Mouse (Mus musculus) liver, embryonic 14.5 days (tissue): ENCODE results near the gene Pnmal1. TPM values are rescaled to one million over a fixed set of nuclear protein-coding genes. Genes with fewer than 3 reads are reported as not detected.

Experiments used
- ATAC-seq: fragments of 200-750 bp; cut with Nextera tagmentation; 2 replicates; pipeline ENCODE4 v1.8.0; 2017; ENCODE audit warnings: moderate number of reproducible peaks, mild to moderate bottlenecking, moderate library complexity; ENCODE audit not compliant: insufficient read depth
- DNase-seq, 3 experiments: peaks; one replicate each; pipeline ENCODE4 v3.0.0-alpha.2; 2012 to 2013; ENCODE audit warnings: low read depth in 3 of 3, low spot score in 3 of 3
- H3K27ac ChIP-seq: fragments of 300-500 bp; sonication (generic); 2 replicates; pipeline ENCODE4 v1.5.1; 2014; ENCODE audit warnings: moderate library complexity, mild to moderate bottlenecking, control low read depth, inconsistent platforms
- H3K27me3 ChIP-seq: fragments of 300-500 bp; sonication (generic); 2 replicates; pipeline ENCODE4 v1.6.1; 2014; ENCODE audit warnings: mild to moderate bottlenecking, low read length, moderate library complexity; ENCODE audit not compliant: control insufficient read depth, insufficient read depth
- H3K36me3 ChIP-seq: fragments of 300-500 bp; sonication (generic); replicated peaks from 2 replicates; pipeline ENCODE4 v1.6.1; 2014; ENCODE audit warnings: low read depth; ENCODE audit not compliant: control insufficient read depth, insufficient read depth
- H3K4me1 ChIP-seq, 2 experiments: fragments of 200-500 bp in 1 of 2; fragments of 300-500 bp in 1 of 2; sonication (generic) in 1 of 2; replicated peaks; 2 replicates each; pipeline ENCODE4 v1.6.1; 2012 to 2014; ENCODE audit warnings: antibody characterized with exemption in 1 of 2, inconsistent platforms in 1 of 2, low read length in 1 of 2; ENCODE audit not compliant: control insufficient read depth in 2 of 2, insufficient read depth in 2 of 2
- H3K4me2 ChIP-seq: fragments of 300-500 bp; sonication (generic); 2 replicates; pipeline ENCODE4 v1.6.1; 2014; ENCODE audit warnings: low read depth, mild to moderate bottlenecking, control low read depth, moderate library complexity
- H3K4me3 ChIP-seq, 2 experiments: fragments of 200-500 bp in 1 of 2; fragments of 300-500 bp in 1 of 2; sonication (generic) in 1 of 2; 2 replicates each; pipeline ENCODE4 v1.5.1; 2012 to 2014; ENCODE audit warnings: low read depth in 2 of 2, low read length in 2 of 2, mild to moderate bottlenecking in 2 of 2, control low read depth in 1 of 2, inconsistent platforms in 1 of 2, moderate library complexity in 1 of 2; ENCODE audit not compliant: insufficient read depth in 1 of 2
- H3K9ac ChIP-seq: fragments of 300-500 bp; sonication (generic); replicated peaks from 2 replicates; pipeline ENCODE4 v1.6.1; 2014; ENCODE audit warnings: mild to moderate bottlenecking, control low read depth, moderate library complexity
- H3K9me3 ChIP-seq: fragments of 300-500 bp; sonication (generic); 2 replicates; pipeline ENCODE4 v1.6.1; 2016; ENCODE audit warnings: low read length, mixed read lengths; ENCODE audit not compliant: control insufficient read depth
- CTCF ChIP-seq: IDR thresholded peaks from 2 replicates; pipeline ENCODE4 v1.5.1; 2016; ENCODE audit warnings: antibody characterized with exemption, low read depth, control low read depth
- EP300 ChIP-seq: IDR thresholded peaks from 2 replicates; pipeline ENCODE4 v1.6.1; 2016; ENCODE audit warnings: antibody characterized with exemption, low read depth
- WGBS: fragments of 180-500 bp; shearing (Covaris S2); extraction: QIAGEN DNeasy Blood & Tissue Kit; methylation state at CpG from one replicate; pipeline ENCODE4 v1.1.7; 2014; ENCODE audit not compliant: insufficient replicate concordance; 5-methylcytosine and 5-hydroxymethylcytosine counted together
- polyA plus RNA-seq, 2 experiments: library from polyadenylated mRNA; depleted of rRNA in 1 of 2; stranded (reverse) in 1 of 2; unstranded in 1 of 2; fragments of >200 nt; fragmentation: Nextera tagmentation in 1 of 2; extraction: Ambion mirVana in 1 of 2; gene quantifications; 2 replicates each; pipeline versions ENCODE4 v1.2.1 to v1.2.3; 2012 to 2014

Gene Pnmal1
- polyA plus RNA-seq, 2 experiments = 0.01 to 0.03 TPM

GRCm38 (mm10) chr7:16921881-16922335, 37.6 kb upstream of the Pnmal1 start:
- H3K4me3 ChIP-seq = peak overlapping the region in 1 of 2 experiments; percentile 92; a peak in 2 of 4 replicates
- WGBS = 14% methylated on average over 6 of the region's 6 CpGs
- DNase-seq = no peak
- H3K9ac ChIP-seq = peak overlapping the region; percentile 97
- peak overlapping the region; percentile 68 for H3K4me2 ChIP-seq
- H3K4me1 ChIP-seq = peaks cover 17 to 32% of the 10 kb centered on the region in 2 experiments
- ATAC-seq = no peak
- H3K9me3 ChIP-seq = no peaks in the 10 kb centered on the region
- TF ChIP-seq CTCF (no peak), EP300 (no peak)
- no peaks in the 10 kb centered on the region for H3K27me3 ChIP-seq
- H3K36me3 ChIP-seq = peaks cover 20% of the 10 kb centered on the region
- H3K27ac ChIP-seq = no peak overlapping the region

DNA sequence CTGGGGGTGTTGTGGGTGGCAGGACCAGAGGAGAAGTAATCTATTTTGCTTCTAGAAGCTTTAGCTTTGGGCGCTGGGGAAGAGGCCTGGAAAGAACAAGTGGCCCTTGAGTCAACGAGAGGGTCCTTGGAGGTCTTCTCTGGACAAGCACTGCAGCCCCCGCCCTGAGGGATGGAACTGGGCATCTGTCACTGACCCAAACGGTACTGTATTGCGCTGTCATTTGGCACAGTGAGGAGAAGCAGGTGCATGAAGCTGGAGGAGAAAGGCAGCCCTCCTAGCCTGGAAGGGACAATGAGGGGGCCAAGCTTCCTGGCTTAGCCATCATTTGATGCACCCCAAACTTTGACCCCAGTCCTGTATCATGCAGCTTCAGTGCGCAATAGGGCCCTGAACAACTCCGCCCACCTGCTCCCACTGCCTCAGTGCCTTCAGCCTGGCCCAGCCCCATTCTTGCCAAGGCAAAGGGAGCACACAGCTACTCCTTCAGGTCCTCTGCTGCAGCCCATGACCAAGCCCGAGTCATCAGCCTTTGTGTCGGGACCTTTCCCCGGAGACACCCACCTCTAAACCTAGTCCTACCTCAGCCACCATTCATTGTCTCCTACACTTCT, 37.0 kb upstream of the Pnmal1 start:
- peak overlapping the region; percentile 97 for H3K9ac ChIP-seq
- peak overlapping the region; percentile 68 for H3K4me2 ChIP-seq
- H3K36me3 ChIP-seq = peaks cover 15% of the 10 kb centered on the region
- H3K9me3 ChIP-seq = no peaks in the 10 kb centered on the region
- peak in 1 of 3 experiments; percentile 40 for DNase-seq
- TF ChIP-seq EP300 = no peak
- TF ChIP-seq CTCF = no peak
- no peaks in the 10 kb centered on the region for H3K27me3 ChIP-seq
- H3K4me1 ChIP-seq = peaks cover 17 to 32% of the 10 kb centered on the region in 2 experiments
- peak overlapping the region; percentile 84 to 92 for H3K4me3 ChIP-seq
- ATAC-seq = no peak
- WGBS = 34% methylated on average over 10 of the region's 10 CpGs
- H3K27ac ChIP-seq = peak overlapping the region; percentile 79; the same call in 1 of the 2 replicates

DNA sequence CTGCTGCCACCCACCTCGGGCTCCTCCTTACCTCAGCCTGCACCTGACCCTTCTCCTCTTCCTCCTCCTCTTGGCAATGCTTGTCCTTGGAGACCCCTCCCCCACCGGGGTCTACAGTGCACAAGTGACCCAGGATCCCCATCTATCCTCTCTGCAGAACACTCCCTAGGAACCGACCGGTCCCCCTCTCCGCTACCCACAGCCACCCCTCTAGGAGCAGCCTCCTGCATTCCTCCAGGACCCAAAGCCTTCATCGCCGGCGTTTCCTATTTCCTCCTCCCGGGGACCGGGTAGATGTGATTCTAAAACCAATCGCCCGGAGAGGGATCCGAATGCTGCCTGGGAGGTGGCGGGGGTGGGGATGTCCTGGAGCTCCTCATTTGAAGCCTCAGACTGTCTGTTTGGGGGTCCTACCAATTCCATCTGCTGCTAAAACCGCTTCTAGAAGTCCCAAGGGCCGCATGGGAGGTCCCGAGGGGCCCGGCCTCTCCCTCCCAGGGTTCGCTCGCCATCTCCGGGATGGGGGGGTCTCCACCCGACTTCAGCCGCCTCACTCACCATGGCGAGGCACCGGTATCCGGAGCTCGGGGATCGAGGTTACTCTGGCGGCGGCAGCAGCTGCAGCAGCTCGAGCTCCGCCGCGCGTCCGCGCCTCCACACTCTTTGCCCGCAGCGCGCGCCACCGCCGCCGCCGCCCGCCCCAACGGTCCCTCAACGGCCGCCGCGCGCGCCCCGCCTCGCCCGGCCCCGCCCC, 36.0 kb upstream of the Pnmal1 start:
- Histone ChIP-seq H3K4me1 (peaks cover 17 to 32% of the 10 kb centered on the region in 2 experiments), H3K36me3 (peaks cover 5% of the 10 kb centered on the region), H3K27ac (peak overlapping the region; percentile 79), H3K27me3 (no peaks in the 10 kb centered on the region), H3K9ac (peak overlapping the region; percentile 97), H3K4me3 (peak overlapping the region; percentile 84 to 92), H3K4me2 (peak overlapping the region; percentile 68), H3K9me3 (no peaks in the 10 kb centered on the region)
- TF ChIP-seq CTCF (no peak), EP300 (no peak)
- under 1% methylated on average over 54 of the region's 57 CpGs for WGBS
- ATAC-seq = no peak
- DNase-seq = no peak

- H3K4me2 ChIP-seq = peak within 1 kb of the TSS; percentile 68
- peak; percentile 89 for ATAC-seq
- peaks cover 4% of the 10 kb centered on the region; the same call in 1 of the 2 replicates for H3K36me3 ChIP-seq
- peak within 1 kb of the TSS; percentile 79 for H3K27ac ChIP-seq
- 2% methylated on average over 64 of the region's 64 CpGs for WGBS
- peak within 1 kb of the TSS; percentile 97 for H3K9ac ChIP-seq
- no peaks in the 10 kb centered on the region for H3K9me3 ChIP-seq
- TF ChIP-seq EP300 (peak; percentile 70), CTCF (peak; percentile 42)
- peak; percentile 99 to 100 (median 99) for DNase-seq
- no peaks in the 10 kb centered on the region for H3K27me3 ChIP-seq
- H3K4me1 ChIP-seq = peaks cover 16 to 32% of the 10 kb centered on the region in 2 experiments
- H3K4me3 ChIP-seq = peak within 1 kb of the TSS; percentile 84 to 92
Measured at GRCm38 (mm10) chr7:16924037-16924834, 35.2 kb upstream of the Pnmal1 start, which contains the start of gene Calm3. Gene Calm3 (minus strand): TSS chr7:16924114.
